26 mouse cellular contexts compared by ENCODE assay signal in genomic region chr3:9476336-9476735, GRCm38 (mm10).
"Had no signal": no experiment of that assay in that cellular context is flagged by ENCODE, and none has a peak within 500 bp of the region (broad histone marks: within the 10 kb centered on the region; RNA-seq: fewer than 3 reads in every experiment).

No protein-coding gene starts in this region.

- H3K4me3 ChIP-seq: gastrocnemius, adult 2 months; heart, embryonic 12.5 days; hindbrain, embryonic 10.5 days; hindbrain, embryonic 12.5 days; intestine, embryonic 15.5 days; layer of hippocampus, adult 2 months; left cerebral cortex, adult 2 months; limb, embryonic 10.5 days; limb, embryonic 12.5 days; liver, embryonic 13.5 days; liver, embryonic 15.5 days had no signal

- H3K27ac ChIP-seq: gastrocnemius, adult 2 months; hindbrain, embryonic 10.5 days; hindbrain, embryonic 12.5 days; hindbrain, embryonic 14.5 days; intestine, embryonic 15.5 days; layer of hippocampus, adult 2 months; left cerebral cortex, adult 2 months; limb, embryonic 10.5 days; limb, embryonic 12.5 days; liver, embryonic 13.5 days; liver, embryonic 15.5 days had no signal

- ATAC-seq: inflammation-experienced regulatory T-cells, adult 6 months; intestine, embryonic 15.5 days; intestine, postnatal 0 days had no signal

- H3K36me3 ChIP-seq: hindbrain, embryonic 12.5 days; intestine, embryonic 15.5 days; liver, embryonic 13.5 days; liver, embryonic 15.5 days had no signal

- DNase-seq: gastrocnemius, adult 2 months; gastrocnemius, postnatal 10 days; gastrocnemius, postnatal 25 days; heart, adult 18-20 months; heart, postnatal 14 days; heart, postnatal 4 days; kidney, adult 18-20 months; kidney, adult 8-10 months; kidney, postnatal 10 days; kidney, postnatal 25 days; kidney, postnatal 4 days; liver; liver, embryonic 13.5 days had no signal

- H3K4me2 ChIP-seq: heart, embryonic 12.5 days; hindbrain, embryonic 12.5 days; hindbrain, embryonic 14.5 days; intestine, embryonic 15.5 days; limb, embryonic 12.5 days; liver, embryonic 11.5 days; liver, embryonic 13.5 days; liver, embryonic 15.5 days had no signal

- H3K27me3 ChIP-seq: heart, embryonic 12.5 days; hindbrain, embryonic 12.5 days; intestine, embryonic 15.5 days; limb, embryonic 12.5 days; liver, embryonic 13.5 days; liver, embryonic 15.5 days had no signal

- H3K9me3 ChIP-seq: heart, embryonic 12.5 days; hindbrain, embryonic 10.5 days; hindbrain, embryonic 12.5 days; intestine, embryonic 15.5 days; limb, embryonic 10.5 days; limb, embryonic 12.5 days; liver, embryonic 13.5 days; liver, embryonic 15.5 days had no signal

- H3K4me1 ChIP-seq: hindbrain, embryonic 10.5 days; hindbrain, embryonic 12.5 days; intestine, embryonic 15.5 days; limb, embryonic 10.5 days; limb, embryonic 12.5 days; liver, embryonic 15.5 days had no signal

- H3K9ac ChIP-seq: heart, embryonic 12.5 days; hindbrain, embryonic 12.5 days; hindbrain, embryonic 14.5 days; intestine, embryonic 15.5 days; limb, embryonic 12.5 days; liver, embryonic 13.5 days; liver, embryonic 15.5 days had no signal
